Mouse (Mus musculus): ENCODE data around the gene Eef2kmt. TPM values are rescaled to one million over a fixed set of nuclear protein-coding genes. Genes with fewer than 3 reads are reported as not detected.

The Eef2kmt gene
- polyA plus RNA-seq, 1 experiment from 2014 or later = 7.7 TPM

Small RNAs within 50 kb of the gene (microRNA-seq; reads per million reads assigned to microRNA genes)
- gene Gm23689 (not detected), gene Gm26095 (not detected), gene Mir6364 (not detected)

Other genes starting within 250 kb of the Eef2kmt start
- gene Smim22, start 248.7 kb downstream of the Eef2kmt start, polyA plus RNA-seq (2015; fragmentation: Nextera tagmentation; extraction: Ambion mirVana) = 0.91 and 1.7 TPM in 2 replicates
- 147 and 164 TPM in 2 replicates for gene Rogdi, start 242.4 kb downstream of the Eef2kmt start, polyA plus RNA-seq (2015; fragmentation: Nextera tagmentation; extraction: Ambion mirVana)
- 194 and 204 TPM in 2 replicates for gene Glyr1, start 206.1 kb downstream of the Eef2kmt start, polyA plus RNA-seq (2015; fragmentation: Nextera tagmentation; extraction: Ambion mirVana)
- 11.3 and 12.2 TPM in 2 replicates for gene Ubn1, start 205.9 kb downstream of the Eef2kmt start, polyA plus RNA-seq (2015; fragmentation: Nextera tagmentation; extraction: Ambion mirVana)
- 0.06 and 0.11 TPM in 2 replicates for gene Ppl, start 123.6 kb downstream of the Eef2kmt start, polyA plus RNA-seq (2015; fragmentation: Nextera tagmentation; extraction: Ambion mirVana)
- 0.40 and 0.80 TPM in 2 replicates for gene Sec14l5, start 108.9 kb downstream of the Eef2kmt start, polyA plus RNA-seq (2015; fragmentation: Nextera tagmentation; extraction: Ambion mirVana)
- gene Nagpa, start 52.0 kb downstream of the Eef2kmt start, polyA plus RNA-seq (2015; fragmentation: Nextera tagmentation; extraction: Ambion mirVana) = 10.4 and 11.4 TPM in 2 replicates
- gene AU021092, start 33.7 kb downstream of the Eef2kmt start, polyA plus RNA-seq (2015; fragmentation: Nextera tagmentation; extraction: Ambion mirVana) = 15.7 and 16.3 TPM in 2 replicates
- gene Alg1, start 22.4 kb downstream of the Eef2kmt start, polyA plus RNA-seq (2015; fragmentation: Nextera tagmentation; extraction: Ambion mirVana) = 43.4 TPM in 2 replicates